Mouse (Mus musculus) CH12.LX (cell line): ENCODE data around the gene Rtn4rl1. TPM values are rescaled to one million over a fixed set of nuclear protein-coding genes. Genes with fewer than 3 reads are reported as not detected.

Experiments used
- DNase-seq: peaks from one replicate; pipeline ENCODE4 v3.0.0-alpha.2; 2013; ENCODE audit errors: extremely low read depth
- H3K27ac ChIP-seq: 2 replicates; pipeline ENCODE4 v1.5.1; 2012; ENCODE audit warnings: low read depth, mild to moderate bottlenecking, control low read depth, moderate library complexity; ENCODE audit not compliant: insufficient read depth
- H3K27me3 ChIP-seq: replicated peaks from 2 replicates; pipeline ENCODE3; 2012; ENCODE audit warnings: inconsistent platforms
- H3K36me3 ChIP-seq, 2 experiments: replicated peaks in 1 of 2; 2 replicates each; pipeline versions ENCODE3 to v1.6.1; 2012; ENCODE audit warnings: inconsistent platforms in 1 of 2, low read length in 1 of 2, mild to moderate bottlenecking in 1 of 2, mixed read lengths in 1 of 2, moderate library complexity in 1 of 2; ENCODE audit not compliant: control insufficient read depth in 1 of 2, insufficient read depth in 1 of 2
- H3K4me1 ChIP-seq, 2 experiments: 2 replicates each; pipeline ENCODE4 v1.6.1; 2012; ENCODE audit warnings: inconsistent platforms in 1 of 2, moderate library complexity in 1 of 2; ENCODE audit not compliant: insufficient read depth in 2 of 2, control insufficient read depth in 1 of 2
- H3K4me2 ChIP-seq: 2 replicates; pipeline ENCODE4 v1.6.1; 2012; ENCODE audit warnings: low read depth, mild to moderate bottlenecking, control low read depth; ENCODE audit not compliant: poor library complexity, insufficient read depth, severe bottlenecking
- H3K4me3 ChIP-seq, 3 experiments: fragments of 150-350 bp in 1 of 3; sonication (generic) in 1 of 3; replicated peaks in 1 of 3; 2 replicates each; pipeline versions ENCODE3 to v1.5.1; 2011 to 2012; ENCODE audit warnings: low read depth in 2 of 3, low read length in 2 of 3, mild to moderate bottlenecking in 2 of 3, moderate library complexity in 2 of 3, control low read depth in 1 of 3, improper control_type of control experiment in 1 of 3, inconsistent platforms in 1 of 3, mixed read lengths in 1 of 3; ENCODE audit not compliant: poor library complexity in 1 of 3
- H3K79me2 ChIP-seq: replicated peaks from 2 replicates; pipeline ENCODE4 v1.6.1; 2012; ENCODE audit warnings: mild to moderate bottlenecking, moderate library complexity; ENCODE audit not compliant: control insufficient read depth, poor library complexity, insufficient read depth, severe bottlenecking; ENCODE audit errors: extremely low read depth
- H3K9ac ChIP-seq: 2 replicates; pipeline ENCODE4 v1.6.1; 2012; ENCODE audit warnings: low read depth, mild to moderate bottlenecking, control low read depth, moderate library complexity; ENCODE audit not compliant: insufficient read depth
- H3K9me3 ChIP-seq: replicated peaks from 2 replicates; pipeline ENCODE3; 2012; ENCODE audit warnings: low read length, inconsistent platforms, mixed read lengths
- BHLHE40 ChIP-seq: IDR thresholded peaks from 2 replicates; pipeline ENCODE4 v1.6.1; 2011; ENCODE audit warnings: mild to moderate bottlenecking, low read depth, low read length, improper control_type of control experiment
- CHD2 ChIP-seq: IDR thresholded peaks from 2 replicates; pipeline ENCODE4 v1.6.1; 2011; ENCODE audit warnings: low read length, improper control_type of control experiment
- CTCF ChIP-seq, 2 experiments: IDR thresholded peaks in 1 of 2; conservative IDR thresholded peaks in 1 of 2; 2 replicates each; pipeline ENCODE4 v1.5.1; 2011 to 2012; ENCODE audit warnings: low read depth in 2 of 2, low read length in 2 of 2, improper control_type of control experiment in 1 of 2, inconsistent platforms in 1 of 2, mild to moderate bottlenecking in 1 of 2, moderate library complexity in 1 of 2
- E2F4 ChIP-seq: IDR thresholded peaks from 2 replicates; pipeline ENCODE4 v1.6.1; 2011; ENCODE audit warnings: low read depth, low read length, improper control_type of control experiment; ENCODE audit not compliant: insufficient replicate concordance
- ELF1 ChIP-seq: IDR thresholded peaks from 2 replicates; pipeline ENCODE4 v1.6.1; 2014; ENCODE audit warnings: low read depth, mild to moderate bottlenecking, inconsistent platforms, low read length, improper control_type of control experiment
- EP300 ChIP-seq: IDR thresholded peaks from 2 replicates; pipeline ENCODE4 v1.6.1; 2011; ENCODE audit warnings: low read length, improper control_type of control experiment
- ETS1 ChIP-seq: conservative IDR thresholded peaks from 2 replicates; pipeline ENCODE4 v1.6.1; 2012; ENCODE audit warnings: low read depth, mild to moderate bottlenecking, inconsistent platforms, low read length, improper control_type of control experiment, moderate library complexity
- GABPA ChIP-seq: IDR thresholded peaks from 2 replicates; pipeline ENCODE4 v1.6.1; 2012; ENCODE audit warnings: low read depth, low read length, improper control_type of control experiment, inconsistent platforms; ENCODE audit not compliant: insufficient replicate concordance
- HCFC1 ChIP-seq: IDR thresholded peaks from 2 replicates; pipeline ENCODE4 v1.6.1; 2012; ENCODE audit warnings: low read depth, mild to moderate bottlenecking, inconsistent platforms, low read length, improper control_type of control experiment
- IRF4 ChIP-seq: IDR thresholded peaks from 2 replicates; pipeline ENCODE4 v1.6.1; 2014; ENCODE audit warnings: low read depth, mild to moderate bottlenecking, inconsistent platforms, low read length, improper control_type of control experiment
- JUN ChIP-seq: IDR thresholded peaks from 2 replicates; pipeline ENCODE4 v1.6.1; 2011; ENCODE audit warnings: low read depth, mild to moderate bottlenecking, low read length, improper control_type of control experiment, moderate library complexity; ENCODE audit not compliant: insufficient read depth
- JUND ChIP-seq: conservative IDR thresholded peaks from 2 replicates; pipeline ENCODE4 v1.6.1; 2011; ENCODE audit warnings: low read depth, low read length, improper control_type of control experiment
- KAT2A ChIP-seq: IDR thresholded peaks from 2 replicates; pipeline ENCODE4 v1.6.1; 2012; ENCODE audit warnings: low read length, improper control_type of control experiment, inconsistent platforms; ENCODE audit not compliant: insufficient replicate concordance
- MAX ChIP-seq: IDR thresholded peaks from 2 replicates; pipeline ENCODE4 v1.6.1; 2011; ENCODE audit warnings: low read length, improper control_type of control experiment
- MXI1 ChIP-seq: IDR thresholded peaks from 2 replicates; pipeline ENCODE4 v1.6.1; 2011; ENCODE audit warnings: mild to moderate bottlenecking, low read depth, low read length, improper control_type of control experiment
- MYC ChIP-seq: IDR thresholded peaks from 2 replicates; pipeline ENCODE4 v1.6.1; 2011; ENCODE audit warnings: low read depth, mild to moderate bottlenecking, improper control_type of control experiment, low read length
- NRF1 ChIP-seq: IDR thresholded peaks from 2 replicates; pipeline ENCODE4 v1.6.1; 2014; ENCODE audit warnings: low read depth, mild to moderate bottlenecking, inconsistent platforms, low read length, improper control_type of control experiment, moderate library complexity
- PAX5 ChIP-seq: IDR thresholded peaks from 2 replicates; pipeline ENCODE4 v1.6.1; 2012; ENCODE audit warnings: low read length, inconsistent platforms, mixed read lengths
- POLR2AphosphoS2 ChIP-seq: IDR thresholded peaks from 2 replicates; pipeline ENCODE4 v1.6.1; 2011; ENCODE audit warnings: low read depth, low read length, improper control_type of control experiment
- RCOR1 ChIP-seq: conservative IDR thresholded peaks from 2 replicates; pipeline ENCODE4 v1.6.1; 2012; ENCODE audit warnings: low read depth, mild to moderate bottlenecking, inconsistent platforms, low read length, improper control_type of control experiment
- SIN3A ChIP-seq: IDR thresholded peaks from 2 replicates; pipeline ENCODE4 v1.6.1; 2012; ENCODE audit warnings: low read length, improper control_type of control experiment, inconsistent platforms
- TBP ChIP-seq: conservative IDR thresholded peaks from 2 replicates; pipeline ENCODE4 v1.6.1; 2011; ENCODE audit warnings: low read depth, low read length, improper control_type of control experiment
- UBTF ChIP-seq: IDR thresholded peaks from 2 replicates; pipeline ENCODE4 v1.6.1; 2012; ENCODE audit warnings: low read depth, mild to moderate bottlenecking, inconsistent platforms, low read length, improper control_type of control experiment, moderate library complexity
- USF1 ChIP-seq: IDR thresholded peaks from 2 replicates; pipeline ENCODE4 v1.6.1; 2014; ENCODE audit warnings: low read depth, mild to moderate bottlenecking, inconsistent platforms, low read length, improper control_type of control experiment
- USF2 ChIP-seq: conservative IDR thresholded peaks from 2 replicates; pipeline ENCODE4 v1.6.1; 2011; ENCODE audit warnings: low read depth, low read length, improper control_type of control experiment
- ZC3H11A ChIP-seq: IDR thresholded peaks from 2 replicates; pipeline ENCODE4 v1.6.1; 2012; ENCODE audit warnings: low read depth, mild to moderate bottlenecking, inconsistent platforms, low read length, improper control_type of control experiment
- ZKSCAN1 ChIP-seq: IDR thresholded peaks from 2 replicates; pipeline ENCODE4 v1.6.1; 2012; ENCODE audit warnings: low read depth, inconsistent platforms, low read length, improper control_type of control experiment, borderline replicate concordance
- ZNF384 ChIP-seq: IDR thresholded peaks from 2 replicates; pipeline ENCODE4 v1.6.1; 2012; ENCODE audit warnings: low read depth, low read length, improper control_type of control experiment, inconsistent platforms
- dilution Hi-C: fragments of 300-500 bp; cut with MboI; formaldehyde crosslinking; loops from 2 replicates; pipeline ENCODE4 v1.14.3; 2020; ENCODE audit warnings: low sequenced_read_pairs; ENCODE audit not compliant: extremely low pct_unique_long_range_greater_than_20kb, extremely low pct_ligation_motif_present
- in situ Hi-C: fragments of 300-500 bp; cut with MboI; formaldehyde crosslinking; loops from 3 replicates; pipeline ENCODE4 v1.14.3; 2019; ENCODE audit warnings: low sequenced_read_pairs, low pct_ligation_motif_present, low pct_unique_long_range_greater_than_20kb, mixed read lengths
- polyA plus RNA-seq: library from polyadenylated mRNA; unstranded; fragments of >175 nt; gene quantifications from 2 replicates; pipeline ENCODE4 v1.2.1, GENCODE M21; 2012; ENCODE audit warnings: low read depth; ENCODE audit not compliant: insufficient read length
- total RNA-seq, 2 experiments: library from RNA; depleted of rRNA; stranded (reverse); fragments of 300-350 nt in 1 of 2; fragments of >200 nt in 1 of 2; gene quantifications; 2 replicates each; pipeline ENCODE4 v1.2.3; 2012 to 2014

The Rtn4rl1 gene
- total and polyA plus RNA-seq, 3 experiments: 0.04 to 0.09 TPM; not detected in 1

- peaks cover 35% of the 10 kb centered on the region for H3K27me3 ChIP-seq
- in situ Hi-C loops: loop anchor here (25.0 kb wide), 1 partner anchor 532 kb away; the partner anchor contains the start of gene Cluh
- H3K4me1 ChIP-seq: peaks cover 19 to 53% of the 10 kb centered on the region in 2 experiments
- DNase-seq: no peak
- TF ChIP-seq TBP (0 out of 2 replicates have a peak, but pooled peaks have one; percentile 30), JUND (no peak), E2F4 (no peak), CHD2 (peak; percentile 31; the same call in 1 of the 2 replicates)
- TF ChIP-seq, all 38 proteins: peak for 2
- Histone ChIP-seq H3K27ac (peak within 1 kb of the TSS; percentile 38), H3K9me3 (peaks cover 29% of the 10 kb centered on the region), H3K4me3 (peak within 1 kb of the TSS; percentile 61 to 74 (median 71)), H3K79me2 (no peaks in the 10 kb centered on the region; the same call in 1 of the 2 replicates), H3K9ac (peak within 1 kb of the TSS; percentile 85), H3K36me3 (peaks cover 29 to 31% of the 10 kb centered on the region in 2 experiments), H3K4me2 (peak within 1 kb of the TSS; percentile 90)
- dilution Hi-C loops: no loop called here
Observed at GRCm38 (mm10) chr11:75169405-75170080, 24.0 kb upstream of the Rtn4rl1 start, which contains the start of gene Hic1. TSS of gene Hic1 (minus strand) at chr11:75169519.

- Histone ChIP-seq H3K4me2 (peak overlapping the region; percentile 90), H3K9me3 (peaks cover 27% of the 10 kb centered on the region), H3K4me3 (peak overlapping the region; percentile 61 to 74 (median 71)), H3K27ac (peak overlapping the region; percentile 38), H3K36me3 (peaks cover 22 to 24% of the 10 kb centered on the region in 2 experiments), H3K27me3 (peaks cover 35% of the 10 kb centered on the region), H3K4me1 (peaks cover 19 to 46% of the 10 kb centered on the region in 2 experiments), H3K79me2 (no peaks in the 10 kb centered on the region; the same call in 1 of the 2 replicates), H3K9ac (peak overlapping the region; percentile 37)
- dilution Hi-C loops (no loop called here), in situ Hi-C loops (loop anchor here (25.0 kb wide), 1 partner anchor 533 kb away; the partner anchor contains the start of gene Cluh)
- peak; percentile 99 for DNase-seq
- TF ChIP-seq CTCF (conservative IDR thresholded peaks at IDR 0.05 in 1 of 2, IDR thresholded peaks at IDR 0.05 in 1 of 2; ENCODE audit: low read depth in 2 of 2, low read length in 2 of 2) (peak; percentile 51 to 97), MXI1 (peak; percentile 69), ETS1 (0 out of 2 replicates have a peak, but pooled peaks have one; percentile 5), IRF4 (peak; percentile 52; the same call in 1 of the 2 replicates), GABPA (no peak), ZNF384 (no peak), USF2 (no peak), USF1 (0 out of 2 replicates have a peak, but pooled peaks have one; percentile 4), ZC3H11A (peak; percentile 71), UBTF (no peak), NRF1 (peak; percentile 32; the same call in 1 of the 2 replicates), MYC (peak; percentile 55; the same call in 1 of the 2 replicates), MAX (peak; percentile 60), BHLHE40 (no peak; the same call in 1 of the 2 replicates), ELF1 (peak; percentile 70), HCFC1 (peak; percentile 17; the same call in 1 of the 2 replicates), SIN3A (peak; percentile 62; the same call in 1 of the 2 replicates), RCOR1 (no peak; the same call in 1 of the 2 replicates), KAT2A (0 out of 2 replicates have a peak, but pooled peaks have one; percentile 49), E2F4 (no peak), TBP (no peak), JUN (no peak), EP300 (peak; percentile 32; the same call in 1 of the 2 replicates), PAX5 (no peak), POLR2AphosphoS2 (no peak), ZKSCAN1 (no peak)
Observed at GRCm38 (mm10) chr11:75170136-75170751, 23.3 kb upstream of the Rtn4rl1 start.
